Mouse (Mus musculus) naive thymus-derived CD4-positive, alpha-beta T cell, adult 2 months (primary cell): Measurements from ENCODE around the gene Adamtsl3.

ENCODE experiments used
- DNase-seq: peaks from one replicate; pipeline ENCODE4 v3.0.0-alpha.2; 2011; ENCODE audit warnings: low read depth

Gene Adamtsl3

DNA sequence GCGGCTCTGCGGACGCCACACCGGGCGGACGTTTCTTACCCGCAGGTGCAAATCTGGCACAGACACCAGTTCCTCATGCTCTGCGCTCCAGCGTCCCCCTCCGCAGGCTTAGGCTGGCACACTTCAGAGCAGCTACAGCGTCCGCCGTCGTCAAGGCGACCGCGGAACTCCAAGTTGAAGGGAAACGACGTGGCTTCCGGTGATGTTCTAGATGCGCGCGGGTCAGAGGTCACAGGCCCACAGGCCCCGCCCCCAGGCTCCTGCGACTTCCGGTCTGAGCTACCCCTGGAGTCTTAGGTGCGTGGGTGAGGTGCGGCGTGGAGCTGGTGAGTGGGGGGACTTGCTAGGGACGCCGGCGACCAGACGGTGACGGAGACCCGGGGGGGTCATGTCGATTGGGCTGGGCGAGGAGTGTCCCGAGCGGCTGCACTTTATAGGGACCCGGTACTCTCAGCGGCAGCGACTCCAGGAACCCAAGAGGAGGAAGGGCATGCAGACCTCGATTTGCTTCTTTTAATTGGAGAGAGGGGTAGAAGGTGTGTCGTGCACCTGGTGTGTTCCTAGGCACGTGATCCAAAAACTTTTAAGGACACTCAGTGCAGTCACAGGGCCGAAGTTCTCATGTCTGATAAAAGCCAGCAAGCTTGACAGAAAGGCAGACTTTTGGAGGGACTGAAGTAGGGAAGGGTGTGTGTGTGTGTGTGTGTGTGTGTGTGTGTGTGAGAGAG is 313.0 kb downstream of the Adamtsl3 start, which contains the start of the genes Saxo2 and Efl1:
Gene Saxo2 (minus strand): TSS at position 176 of the 728 bp plus-strand sequence.
Gene Efl1 (plus strand): TSS at position 262 of the 728 bp plus-strand sequence.
- DNase-seq: peak; percentile 98

GRCm38 (mm10) chr7:82649081-82649445 is 313.6 kb downstream of the Adamtsl3 start:
- DNase-seq: peak; percentile 65
